Mouse (Mus musculus): Measurements from ENCODE around the gene Afg3l1.

DNA sequence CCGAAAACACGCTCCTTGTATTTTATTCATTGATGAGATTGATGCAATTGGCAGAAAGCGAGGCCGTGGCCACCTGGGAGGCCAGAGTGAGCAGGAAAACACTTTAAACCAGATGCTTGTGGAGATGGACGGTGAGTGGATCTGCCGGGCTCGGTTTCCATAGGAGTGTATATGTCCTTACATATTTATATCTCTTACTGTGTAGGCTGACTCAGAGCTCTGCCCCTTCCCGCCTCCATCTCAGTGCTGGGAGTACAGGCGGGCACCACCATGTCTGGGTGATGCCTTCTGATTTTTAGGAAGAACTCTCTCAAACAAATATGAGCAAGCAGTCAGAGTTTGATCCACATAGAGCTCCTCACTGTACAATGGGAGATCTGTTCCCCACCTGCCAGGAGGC is 15.2 kb downstream of the Afg3l1 start:
- TF ChIP-seq POLR2A (IDR thresholded peaks at IDR 0.05; ENCODE audit: borderline replicate concordance, insufficient read depth, low read length), result no peak
- TF ChIP-seq CTCF (IDR thresholded peaks at IDR 0.05; ENCODE audit: borderline replicate concordance, insufficient read depth, low read depth, low read length), result no peak

All from cerebellum, adult 2 months (tissue).